Mouse (Mus musculus) CH12.LX (cell line): ENCODE data around the gene Spta1.

Source experiments
- CTCF ChIP-seq, 2 experiments: IDR thresholded peaks in 1 of 2; conservative IDR thresholded peaks in 1 of 2; 2 replicates each; pipeline ENCODE4 v1.5.1; 2011 to 2012; ENCODE audit warnings: low read depth in 2 of 2, low read length in 2 of 2, improper control_type of control experiment in 1 of 2, inconsistent platforms in 1 of 2, mild to moderate bottlenecking in 1 of 2, moderate library complexity in 1 of 2
- ETS1 ChIP-seq: conservative IDR thresholded peaks from 2 replicates; pipeline ENCODE4 v1.6.1; 2012; ENCODE audit warnings: low read depth, mild to moderate bottlenecking, inconsistent platforms, low read length, improper control_type of control experiment, moderate library complexity
- JUND ChIP-seq: conservative IDR thresholded peaks from 2 replicates; pipeline ENCODE4 v1.6.1; 2011; ENCODE audit warnings: low read depth, low read length, improper control_type of control experiment
- NELFE ChIP-seq: IDR thresholded peaks from 2 replicates; pipeline ENCODE4 v1.6.1; 2011; ENCODE audit warnings: low read depth, low read length, improper control_type of control experiment
- POLR2A ChIP-seq: IDR thresholded peaks from 2 replicates; pipeline ENCODE4 v1.6.1; 2011; ENCODE audit warnings: low read depth, mild to moderate bottlenecking, improper control_type of control experiment, low read length
- SMC3 ChIP-seq: IDR thresholded peaks from 2 replicates; pipeline ENCODE4 v1.6.1; 2011; ENCODE audit warnings: low read depth, low read length, improper control_type of control experiment
- TCF12 ChIP-seq: IDR thresholded peaks from 2 replicates; pipeline ENCODE4 v1.6.1; 2014; ENCODE audit warnings: low read depth, mild to moderate bottlenecking, inconsistent platforms, low read length, improper control_type of control experiment
- USF1 ChIP-seq: IDR thresholded peaks from 2 replicates; pipeline ENCODE4 v1.6.1; 2014; ENCODE audit warnings: low read depth, mild to moderate bottlenecking, inconsistent platforms, low read length, improper control_type of control experiment
- USF2 ChIP-seq: conservative IDR thresholded peaks from 2 replicates; pipeline ENCODE4 v1.6.1; 2011; ENCODE audit warnings: low read depth, low read length, improper control_type of control experiment
- ZMIZ1 ChIP-seq: IDR thresholded peaks from 2 replicates; pipeline ENCODE4 v1.6.1; 2012; ENCODE audit warnings: low read depth, mild to moderate bottlenecking, inconsistent platforms, low read length, improper control_type of control experiment

- no peak for TF ChIP-seq CTCF (conservative IDR thresholded peaks at IDR 0.05 in 1 of 2, IDR thresholded peaks at IDR 0.05 in 1 of 2; ENCODE audit: low read depth in 2 of 2, low read length in 2 of 2)
- TF ChIP-seq TCF12 = no peak
- TF ChIP-seq SMC3 = no peak
- TF ChIP-seq POLR2A = no peak
- TF ChIP-seq NELFE = no peak
- no peak for TF ChIP-seq USF2
- no peak for TF ChIP-seq ETS1
- TF ChIP-seq JUND = no peak
- TF ChIP-seq ZMIZ1 = no peak
- no peak for TF ChIP-seq USF1
Observed at GRCm38 (mm10) chr1:174159095-174159494, 13.5 kb upstream of the Spta1 start.
